Mouse (Mus musculus) spleen, adult 2 months (tissue): ENCODE measurements around the gene Cpb2. TPM values are rescaled to one million over a fixed set of nuclear protein-coding genes. Genes with fewer than 3 reads are reported as not detected.
A peak's percentile ranks its signal among the peaks of the same experiment; 100 is the strongest.

Experiments
- DNase-seq, 2 experiments: peaks; one replicate each; pipeline versions ENCODE4 v3.0.0 to v3.0.0-alpha.2; 2012 to 2021; ENCODE audit warnings: low spot score in 2 of 2, low read depth in 1 of 2
- H3K27ac ChIP-seq: fragments of 200-500 bp; 2 replicates; pipeline ENCODE4 v1.5.1; 2012; ENCODE audit warnings: low read length, inconsistent platforms; ENCODE audit not compliant: insufficient read depth
- H3K27me3 ChIP-seq: fragments of 200-500 bp; 2 replicates; pipeline ENCODE4 v1.6.1; 2012; ENCODE audit warnings: mild to moderate bottlenecking, moderate library complexity, low read length, inconsistent platforms; ENCODE audit not compliant: control insufficient read depth, insufficient read depth
- H3K36me3 ChIP-seq: fragments of 200-500 bp; 2 replicates; pipeline ENCODE4 v1.6.1; 2012; ENCODE audit warnings: mild to moderate bottlenecking, low read length, inconsistent platforms; ENCODE audit not compliant: control insufficient read depth, insufficient read depth
- H3K4me1 ChIP-seq: fragments of 200-500 bp; 2 replicates; pipeline ENCODE4 v1.6.1; 2011; ENCODE audit warnings: inconsistent platforms; ENCODE audit not compliant: control insufficient read depth, insufficient read depth, insufficient read length
- H3K4me3 ChIP-seq: fragments of 200-500 bp; 2 replicates; pipeline ENCODE4 v1.5.1; 2011; ENCODE audit warnings: mild to moderate bottlenecking, inconsistent platforms; ENCODE audit not compliant: insufficient read depth, insufficient read length; ENCODE audit errors: extremely low read depth
- CTCF ChIP-seq: fragments of 200-500 bp; IDR thresholded peaks from 2 replicates; pipeline ENCODE4 v1.5.1; 2011; ENCODE audit warnings: mild to moderate bottlenecking, inconsistent platforms; ENCODE audit not compliant: insufficient read depth, insufficient read length, insufficient replicate concordance; ENCODE audit errors: extremely low read depth
- POLR2A ChIP-seq: fragments of 200-500 bp; IDR thresholded peaks from 2 replicates; pipeline ENCODE4 v1.6.1; 2011; ENCODE audit warnings: low read depth, low read length, inconsistent platforms
- WGBS: fragments of 180-500 bp; shearing (Covaris S2); methylation state at CpG from one replicate; pipeline ENCODE4 v1.1.7; 2018; 5-methylcytosine and 5-hydroxymethylcytosine counted together
- polyA plus RNA-seq: library from polyadenylated mRNA; depleted of rRNA; stranded (reverse); fragments of >200 nt; gene quantifications from 2 replicates; pipeline ENCODE4 v1.2.3, GENCODE M21; 2012

Cpb2 gene
- polyA plus RNA-seq, 1 experiment: not detected

GRCm38 (mm10) chr14:75229834-75230233 is 12.3 kb upstream of the Cpb2 start:
- no peaks in the 10 kb centered on the region for H3K27me3 ChIP-seq
- H3K4me1 ChIP-seq: no peaks in the 10 kb centered on the region
- no peak overlapping the region for H3K27ac ChIP-seq
- peak; percentile 30; the same call in 1 of the 2 replicates for TF ChIP-seq CTCF
- no peak for TF ChIP-seq POLR2A
- peaks cover 41% of the 10 kb centered on the region for H3K36me3 ChIP-seq
- H3K4me3 ChIP-seq: no peak overlapping the region
- peak; percentile 15 to 28 for DNase-seq
- 77% methylated on average over 2 of the region's 2 CpGs for WGBS

DNA sequence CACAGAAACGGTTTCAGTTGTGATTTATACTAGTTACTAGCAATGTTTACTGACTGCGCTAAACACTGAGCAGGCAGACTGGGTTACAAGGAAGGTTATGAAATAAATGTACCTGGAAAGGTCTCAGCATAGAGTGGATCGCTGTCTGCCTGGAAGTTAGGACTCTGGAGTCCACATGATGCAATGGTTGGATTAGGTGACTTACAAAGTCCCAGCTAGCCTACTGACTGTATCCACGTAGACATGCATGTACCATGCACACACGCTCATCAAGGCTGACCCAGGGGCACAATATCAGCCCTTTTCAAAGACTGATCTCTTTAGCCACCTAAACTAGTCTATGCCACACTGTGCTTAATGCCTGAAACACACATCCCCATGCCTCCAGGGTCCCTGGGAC is 9.0 kb upstream of the Cpb2 start:
- Histone ChIP-seq H3K27me3 (no peaks in the 10 kb centered on the region), H3K4me3 (no peak overlapping the region), H3K36me3 (peaks cover 14% of the 10 kb centered on the region), H3K27ac (no peak overlapping the region), H3K4me1 (no peaks in the 10 kb centered on the region)
- TF ChIP-seq CTCF (no peak), POLR2A (no peak)
- DNase-seq: no peak
- WGBS: 88% methylated on average over 5 of the region's 5 CpGs

- WGBS: 91% methylated on average over 8 of the region's 8 CpGs
- DNase-seq: no peak
- H3K27ac ChIP-seq: no peak overlapping the region
- peaks cover 1% of the 10 kb centered on the region; the same call in 1 of the 2 replicates for H3K36me3 ChIP-seq
- H3K27me3 ChIP-seq: no peaks in the 10 kb centered on the region
- no peaks in the 10 kb centered on the region for H3K4me1 ChIP-seq
- H3K4me3 ChIP-seq: no peak overlapping the region
- TF ChIP-seq CTCF: no peak
- no peak for TF ChIP-seq POLR2A
Observed at GRCm38 (mm10) chr14:75235552-75235951, 6.5 kb upstream of the Cpb2 start.

DNA sequence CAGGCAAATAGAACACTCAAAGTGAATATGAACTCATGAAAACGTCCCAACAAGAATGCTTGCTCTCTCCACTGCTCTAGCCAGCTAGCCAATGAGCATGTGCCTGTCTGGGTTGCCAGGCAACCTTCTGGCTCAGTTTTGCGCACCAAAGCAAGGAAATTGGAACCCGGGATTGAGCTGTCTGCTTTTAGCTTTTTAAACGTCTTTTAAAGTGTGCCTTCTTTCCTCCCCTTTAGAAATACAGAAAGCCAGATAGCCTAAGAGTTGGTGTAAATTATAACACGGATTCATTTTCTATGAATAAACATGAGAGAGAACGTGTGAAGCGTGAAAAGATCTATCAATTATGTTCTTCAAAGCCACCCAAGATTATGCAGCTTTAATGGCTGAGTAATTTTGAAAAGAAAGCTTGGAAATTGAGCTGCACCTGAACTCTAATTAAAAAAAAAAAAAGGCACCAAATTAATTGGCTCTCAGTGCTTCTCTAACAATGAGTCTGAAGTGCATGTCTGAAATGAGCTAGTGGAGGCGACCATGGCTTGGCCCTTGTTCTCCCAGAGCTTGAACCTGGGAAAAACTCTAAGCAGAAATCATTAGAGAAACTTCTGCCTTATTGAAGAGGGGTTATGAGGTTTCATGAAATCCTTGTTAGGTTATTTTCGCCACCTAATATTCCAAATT is 6.0 kb upstream of the Cpb2 start:
- no peak for TF ChIP-seq CTCF
- no peak overlapping the region for H3K4me3 ChIP-seq
- H3K27ac ChIP-seq: no peak overlapping the region
- H3K36me3 ChIP-seq: no peaks in the 10 kb centered on the region
- no peak for DNase-seq
- 76% methylated on average over 9 of the region's 9 CpGs for WGBS
- H3K4me1 ChIP-seq: no peaks in the 10 kb centered on the region
- no peaks in the 10 kb centered on the region for H3K27me3 ChIP-seq

DNA sequence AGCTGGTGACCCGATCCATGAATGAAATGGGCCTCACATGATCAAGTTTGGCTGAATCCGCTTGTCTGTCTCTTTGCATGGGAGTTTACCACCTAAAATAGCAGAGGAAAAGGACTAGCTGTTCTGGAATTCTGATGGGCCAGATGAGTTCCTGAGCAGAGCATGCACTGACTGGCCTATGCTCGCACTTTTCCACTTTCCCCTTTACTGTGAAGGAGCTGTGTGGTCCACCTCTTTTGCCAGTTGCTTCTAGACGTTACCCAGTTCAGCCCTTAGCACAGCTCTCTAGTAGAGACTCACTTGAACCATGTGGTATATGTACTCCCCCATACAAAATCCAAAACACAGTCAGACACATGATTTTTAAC is 5.5 kb upstream of the Cpb2 start:
- H3K27ac ChIP-seq: no peak overlapping the region
- no peak overlapping the region for H3K4me3 ChIP-seq
- 93% methylated on average over 4 of the region's 4 CpGs for WGBS
- DNase-seq: no peak
- no peak for TF ChIP-seq CTCF
- no peak for TF ChIP-seq POLR2A
- H3K4me1 ChIP-seq: no peaks in the 10 kb centered on the region
- H3K27me3 ChIP-seq: no peaks in the 10 kb centered on the region
- H3K36me3 ChIP-seq: no peaks in the 10 kb centered on the region

GRCm38 (mm10) chr14:75237096-75237495 is 5.0 kb upstream of the Cpb2 start:
- DNase-seq: no peak
- no peaks in the 10 kb centered on the region for H3K27me3 ChIP-seq
- TF ChIP-seq POLR2A: no peak
- no peak overlapping the region for H3K27ac ChIP-seq
- no peaks in the 10 kb centered on the region for H3K4me1 ChIP-seq
- WGBS: 86% methylated on average over 8 of the region's 8 CpGs
- H3K36me3 ChIP-seq: no peaks in the 10 kb centered on the region
- H3K4me3 ChIP-seq: no peak overlapping the region

DNA sequence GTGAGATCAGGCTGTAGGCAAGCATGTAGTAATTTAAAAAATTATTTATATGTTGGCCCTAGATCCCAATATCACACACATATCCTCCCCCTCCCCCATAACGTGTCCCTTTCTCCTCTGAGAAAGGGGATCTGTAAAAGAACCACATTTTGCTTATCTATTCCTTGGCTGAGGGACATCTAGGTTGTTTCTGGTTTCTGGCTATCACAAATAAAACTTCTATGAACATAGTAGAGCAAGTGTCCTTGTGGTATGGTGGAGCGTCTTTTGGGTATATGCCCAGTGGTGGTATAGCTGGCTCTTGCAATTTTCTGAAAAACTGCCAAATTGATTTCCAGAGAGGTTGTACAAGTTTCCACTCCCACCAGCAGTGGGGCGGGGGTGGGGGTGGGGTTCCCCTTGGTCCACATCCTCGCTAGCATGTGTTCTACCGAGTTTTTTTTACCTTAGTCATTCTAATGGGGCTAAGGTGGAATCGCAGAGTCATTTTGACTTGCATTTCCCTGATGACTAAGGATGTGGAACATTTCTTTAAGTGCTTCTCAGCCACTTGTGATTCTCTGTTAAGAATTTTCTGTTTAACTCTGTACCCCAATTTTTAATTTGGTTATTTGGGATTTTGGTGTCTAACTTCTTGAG is 3.9 kb upstream of the Cpb2 start:
- H3K4me1 ChIP-seq: no peaks in the 10 kb centered on the region
- H3K27ac ChIP-seq: no peak overlapping the region
- H3K36me3 ChIP-seq: no peaks in the 10 kb centered on the region
- no peak for DNase-seq
- TF ChIP-seq CTCF: no peak
- no peak for TF ChIP-seq POLR2A
- no peak overlapping the region for H3K4me3 ChIP-seq
- 42% methylated on average over 6 of the region's 6 CpGs for WGBS
- no peaks in the 10 kb centered on the region for H3K27me3 ChIP-seq
